Mouse (Mus musculus) megakaryocyte, embryonic 14.5 days (primary cell): Measurements from ENCODE around the gene Cd63.

Experiments used
- FLI1 ChIP-seq: IDR thresholded peaks from 2 replicates; pipeline ENCODE4 v1.6.1; 2012; ENCODE audit warnings: low read length, inconsistent platforms, mixed read lengths
- GATA1 ChIP-seq: IDR thresholded peaks from 3 replicates; pipeline ENCODE4 v1.6.1; 2012; ENCODE audit warnings: mixed read lengths, low read length, inconsistent platforms, borderline replicate concordance

DNA sequence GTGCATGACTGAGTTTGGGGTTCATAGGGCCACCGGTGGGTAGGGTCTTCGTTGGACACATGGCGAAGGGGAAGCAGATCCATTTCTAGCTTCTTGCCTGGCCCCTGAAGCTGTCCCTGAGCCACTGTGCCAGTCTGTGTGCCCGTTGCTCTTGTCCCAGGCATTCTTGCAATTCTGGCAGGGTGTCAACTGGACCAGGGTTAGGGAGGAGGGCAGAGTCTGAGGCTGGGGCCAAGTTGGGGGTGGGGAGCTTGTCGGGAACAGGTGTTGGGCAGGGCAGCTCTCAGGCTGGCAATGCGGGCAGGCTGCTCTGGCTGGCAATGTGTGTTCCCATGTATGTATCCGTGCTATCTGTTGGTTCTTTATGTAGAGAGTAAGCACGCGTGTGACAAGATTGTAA, 37.7 kb downstream of the Cd63 start:
- TF ChIP-seq GATA1 (no peak), FLI1 (no peak)
